Mouse (Mus musculus): ENCODE data around the gene Wscd1.
A peak's percentile ranks its signal among the peaks of the same experiment; 100 is the strongest.

- no peak for TF ChIP-seq POLR2A (IDR thresholded peaks at IDR 0.05; ENCODE audit: extremely low read depth, insufficient read depth, low read length)
- TF ChIP-seq CTCF (IDR thresholded peaks at IDR 0.05; ENCODE audit: extremely low read depth, insufficient read depth, low read length): 0 out of 2 replicates have a peak, but pooled peaks have one; percentile 10
Observed at GRCm38 (mm10) chr11:71745875-71746274, 3.8 kb upstream of the Wscd1 start.

Measured in cortical plate, adult 2 months (tissue).